Mouse (Mus musculus): Measurements from ENCODE around the gene Slit3. TPM values are rescaled to one million over a fixed set of nuclear protein-coding genes. Genes with fewer than 3 reads are reported as not detected.

The Slit3 gene
- total and polyA plus RNA-seq, 2 experiments: 0.09 to 0.12 TPM

DNA sequence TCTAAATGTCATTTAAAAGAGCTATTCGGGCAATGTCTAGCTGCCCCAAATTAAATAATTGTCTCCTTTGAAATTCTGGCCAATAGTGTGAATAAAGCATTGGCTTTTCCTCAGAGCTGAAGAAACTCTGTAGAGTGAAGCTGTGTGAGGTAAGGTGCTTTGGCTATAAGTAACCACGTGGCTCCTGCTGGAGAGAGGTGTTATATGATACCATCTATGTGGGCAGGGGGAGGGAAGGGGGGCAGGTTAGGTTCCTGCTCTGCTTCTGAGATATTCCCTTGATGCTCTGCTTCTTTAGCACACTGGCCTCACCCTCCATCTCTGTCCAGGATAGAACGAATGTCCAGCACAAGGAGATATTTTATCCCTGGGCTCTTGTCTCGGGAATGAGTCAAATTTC is 242.0 kb downstream of the Slit3 start:
- WGBS: 72% methylated on average over 4 of the region's 4 CpGs
- no peaks in the 10 kb centered on the region for H3K27me3 ChIP-seq (ENCODE audit: control insufficient read depth, insufficient read depth, low read length)
- DNase-seq (ENCODE audit: extremely low read depth, low read depth, low spot score): no peak
- no peaks in the 10 kb centered on the region for H3K4me1 ChIP-seq (ENCODE audit: control insufficient read depth, insufficient read depth, low read length)
- H3K4me3 ChIP-seq (ENCODE audit: insufficient read depth, low read depth, low read length): no peak overlapping the region
- no peaks in the 10 kb centered on the region for H3K36me3 ChIP-seq (ENCODE audit: control insufficient read depth, insufficient read depth, low read length)
- no peak overlapping the region for H3K9ac ChIP-seq (ENCODE audit: low read depth, low read length)
- TF ChIP-seq CTCF (IDR thresholded peaks at IDR 0.05; ENCODE audit: low read depth, low read length) (no peak), POLR2A (IDR thresholded peaks at IDR 0.05; ENCODE audit: extremely low read depth, insufficient read depth, low read length) (no peak)
- H3K27ac ChIP-seq (replicated peaks; ENCODE audit: insufficient read depth, low read depth, low read length): no peak overlapping the region
- H3K79me2 ChIP-seq (ENCODE audit: control insufficient read depth, insufficient read depth, low read length): no peaks in the 10 kb centered on the region

DNA sequence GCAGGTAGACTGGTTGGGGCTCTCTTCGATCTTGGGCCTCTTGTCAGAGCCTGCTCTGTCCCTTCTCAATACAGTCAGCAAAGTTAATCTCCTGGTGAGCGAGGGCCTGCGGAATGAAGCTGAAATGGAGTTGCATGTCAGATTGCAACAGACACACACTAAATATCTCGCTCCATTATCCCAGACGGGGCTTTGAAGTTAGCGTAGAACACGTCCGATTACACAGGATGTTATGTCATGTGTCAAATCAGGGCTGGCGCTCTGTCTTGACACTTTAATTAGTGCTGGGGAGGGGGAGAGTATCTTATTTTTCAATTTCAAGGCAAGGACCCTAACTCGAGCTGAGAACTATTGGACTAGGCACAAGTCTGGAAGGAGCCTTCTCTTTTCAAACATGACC is 243.4 kb downstream of the Slit3 start:
- Histone ChIP-seq H3K27ac (replicated peaks; ENCODE audit: insufficient read depth, low read depth, low read length) (no peak overlapping the region), H3K4me1 (ENCODE audit: control insufficient read depth, insufficient read depth, low read length) (no peaks in the 10 kb centered on the region), H3K27me3 (ENCODE audit: control insufficient read depth, insufficient read depth, low read length) (no peaks in the 10 kb centered on the region), H3K79me2 (ENCODE audit: control insufficient read depth, insufficient read depth, low read length) (no peaks in the 10 kb centered on the region), H3K9ac (ENCODE audit: low read depth, low read length) (no peak overlapping the region), H3K36me3 (ENCODE audit: control insufficient read depth, insufficient read depth, low read length) (no peaks in the 10 kb centered on the region), H3K4me3 (ENCODE audit: insufficient read depth, low read depth, low read length) (no peak overlapping the region)
- DNase-seq (ENCODE audit: extremely low read depth, low read depth, low spot score): no peak
- no peak for TF ChIP-seq CTCF (IDR thresholded peaks at IDR 0.05; ENCODE audit: low read depth, low read length)
- TF ChIP-seq POLR2A (IDR thresholded peaks at IDR 0.05; ENCODE audit: extremely low read depth, insufficient read depth, low read length): no peak
- 77% methylated on average over 10 of the region's 10 CpGs for WGBS

DNA sequence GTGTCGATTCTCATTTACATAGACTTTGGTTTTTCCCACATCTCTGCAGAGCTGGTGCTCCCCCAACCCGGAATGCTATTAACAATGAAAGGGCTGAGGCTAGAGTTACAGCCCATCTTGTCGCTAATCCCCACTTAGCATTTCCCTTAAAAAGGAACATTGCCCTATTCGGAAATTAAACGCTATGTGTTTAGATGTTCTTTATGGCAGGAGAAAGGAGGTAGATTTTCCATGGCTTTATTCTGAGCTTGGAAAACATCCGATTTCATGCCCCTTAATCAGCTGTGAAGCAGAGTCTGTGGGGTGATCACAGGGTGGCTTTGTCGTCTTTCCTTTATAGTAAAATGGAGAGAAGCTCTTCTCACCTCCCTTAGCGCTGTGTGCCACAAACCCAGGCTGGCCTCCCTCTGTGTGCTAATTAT is 244.5 kb downstream of the Slit3 start:
- Histone ChIP-seq H3K27ac (replicated peaks; ENCODE audit: insufficient read depth, low read depth, low read length) (no peak overlapping the region), H3K9ac (ENCODE audit: low read depth, low read length) (no peak overlapping the region), H3K4me1 (ENCODE audit: control insufficient read depth, insufficient read depth, low read length) (no peaks in the 10 kb centered on the region), H3K36me3 (ENCODE audit: control insufficient read depth, insufficient read depth, low read length) (no peaks in the 10 kb centered on the region), H3K4me3 (ENCODE audit: insufficient read depth, low read depth, low read length) (no peak overlapping the region), H3K79me2 (ENCODE audit: control insufficient read depth, insufficient read depth, low read length) (no peaks in the 10 kb centered on the region), H3K27me3 (ENCODE audit: control insufficient read depth, insufficient read depth, low read length) (no peaks in the 10 kb centered on the region)
- 33% methylated on average over 8 of the region's 8 CpGs for WGBS
- DNase-seq (ENCODE audit: extremely low read depth, low read depth, low spot score): no peak
- no peak for TF ChIP-seq CTCF (IDR thresholded peaks at IDR 0.05; ENCODE audit: low read depth, low read length)
- TF ChIP-seq POLR2A (IDR thresholded peaks at IDR 0.05; ENCODE audit: extremely low read depth, insufficient read depth, low read length): no peak

DNA sequence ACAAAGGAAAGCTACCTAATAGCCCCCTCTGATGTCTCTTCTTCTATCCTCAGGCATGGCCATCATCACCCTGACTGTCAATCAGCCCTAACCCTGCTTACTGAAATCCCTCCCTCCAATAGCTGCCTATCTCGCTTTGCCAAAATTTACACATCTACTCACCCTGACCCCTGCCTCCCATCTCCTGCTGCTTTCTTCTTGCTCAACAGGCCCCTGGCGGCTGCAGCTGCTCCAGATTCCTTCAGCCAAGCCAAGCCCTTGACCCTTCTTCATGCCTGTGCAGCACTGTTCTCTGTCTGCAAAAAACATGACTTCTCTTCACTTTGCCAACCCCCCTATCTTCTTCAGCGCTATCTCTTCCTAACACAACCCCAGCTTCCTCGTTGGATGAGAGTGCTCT is 245.6 kb downstream of the Slit3 start:
- no peak overlapping the region for H3K4me3 ChIP-seq (ENCODE audit: insufficient read depth, low read depth, low read length)
- no peak for DNase-seq (ENCODE audit: extremely low read depth, low read depth, low spot score)
- 65% methylated on average over 4 of the region's 4 CpGs for WGBS
- TF ChIP-seq CTCF (IDR thresholded peaks at IDR 0.05; ENCODE audit: low read depth, low read length): no peak
- TF ChIP-seq POLR2A (IDR thresholded peaks at IDR 0.05; ENCODE audit: extremely low read depth, insufficient read depth, low read length): no peak
- H3K4me1 ChIP-seq (ENCODE audit: control insufficient read depth, insufficient read depth, low read length): no peaks in the 10 kb centered on the region
- no peak overlapping the region for H3K9ac ChIP-seq (ENCODE audit: low read depth, low read length)
- no peak overlapping the region for H3K27ac ChIP-seq (replicated peaks; ENCODE audit: insufficient read depth, low read depth, low read length)
- H3K27me3 ChIP-seq (ENCODE audit: control insufficient read depth, insufficient read depth, low read length): no peaks in the 10 kb centered on the region
- no peaks in the 10 kb centered on the region for H3K36me3 ChIP-seq (ENCODE audit: control insufficient read depth, insufficient read depth, low read length)
- no peaks in the 10 kb centered on the region for H3K79me2 ChIP-seq (ENCODE audit: control insufficient read depth, insufficient read depth, low read length)

DNA sequence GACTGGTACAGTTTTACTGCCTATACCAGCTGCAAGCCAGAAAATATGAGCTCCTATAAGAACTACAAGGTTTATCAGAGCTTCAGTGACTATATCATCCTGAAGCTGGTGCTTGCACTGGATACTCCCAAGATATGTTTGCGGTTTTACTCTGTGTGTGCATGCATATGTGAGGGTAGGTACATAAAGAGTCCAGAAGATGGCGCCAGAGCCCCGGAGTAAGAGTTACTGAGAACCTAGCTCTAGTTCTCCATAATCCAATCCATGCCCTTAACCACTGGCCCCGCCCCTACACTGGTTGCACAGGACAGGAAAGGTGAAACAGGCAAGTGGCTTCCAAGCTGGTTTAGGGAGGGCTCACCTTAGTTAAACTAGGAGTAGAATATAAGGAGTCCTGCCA is 246.2 kb downstream of the Slit3 start:
- Histone ChIP-seq H3K27ac (replicated peaks; ENCODE audit: insufficient read depth, low read depth, low read length) (no peak overlapping the region), H3K36me3 (ENCODE audit: control insufficient read depth, insufficient read depth, low read length) (no peaks in the 10 kb centered on the region), H3K4me3 (ENCODE audit: insufficient read depth, low read depth, low read length) (no peak overlapping the region), H3K9ac (ENCODE audit: low read depth, low read length) (no peak overlapping the region), H3K79me2 (ENCODE audit: control insufficient read depth, insufficient read depth, low read length) (no peaks in the 10 kb centered on the region), H3K27me3 (ENCODE audit: control insufficient read depth, insufficient read depth, low read length) (no peaks in the 10 kb centered on the region), H3K4me1 (ENCODE audit: control insufficient read depth, insufficient read depth, low read length) (no peaks in the 10 kb centered on the region)
- DNase-seq (ENCODE audit: extremely low read depth, low read depth, low spot score): peak; percentile 3
- 85% methylated on average over 4 of the region's 4 CpGs for WGBS
- no peak for TF ChIP-seq POLR2A (IDR thresholded peaks at IDR 0.05; ENCODE audit: extremely low read depth, insufficient read depth, low read length)
- TF ChIP-seq CTCF (IDR thresholded peaks at IDR 0.05; ENCODE audit: low read depth, low read length): no peak

DNA sequence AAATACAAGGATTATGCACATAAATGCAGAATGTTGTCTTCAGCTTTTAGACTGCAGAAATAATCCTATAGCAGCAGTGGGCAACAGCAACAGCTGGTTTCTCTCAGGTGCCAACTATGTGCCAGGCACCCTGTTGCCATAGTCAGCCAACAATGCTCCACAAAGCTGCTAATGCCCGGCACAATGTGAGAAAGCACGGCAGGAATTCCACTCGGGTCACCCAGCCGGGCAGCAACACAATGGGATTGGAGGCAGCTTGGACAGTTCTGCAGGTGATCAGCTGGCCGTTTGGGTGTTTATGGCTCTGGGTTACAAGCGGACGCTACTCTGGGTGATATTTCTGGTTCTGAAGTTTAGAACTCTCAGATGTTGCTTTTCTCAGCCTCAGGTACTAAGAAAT is 248.9 kb downstream of the Slit3 start:
- Histone ChIP-seq H3K27me3 (ENCODE audit: control insufficient read depth, insufficient read depth, low read length) (no peaks in the 10 kb centered on the region), H3K4me1 (ENCODE audit: control insufficient read depth, insufficient read depth, low read length) (no peaks in the 10 kb centered on the region), H3K27ac (replicated peaks; ENCODE audit: insufficient read depth, low read depth, low read length) (no peak overlapping the region), H3K9ac (ENCODE audit: low read depth, low read length) (no peak overlapping the region), H3K36me3 (ENCODE audit: control insufficient read depth, insufficient read depth, low read length) (no peaks in the 10 kb centered on the region), H3K79me2 (ENCODE audit: control insufficient read depth, insufficient read depth, low read length) (no peaks in the 10 kb centered on the region), H3K4me3 (ENCODE audit: insufficient read depth, low read depth, low read length) (no peak overlapping the region)
- 57% methylated on average over 7 of the region's 7 CpGs for whole genome bisulfite sequencing
- DNase-seq (ENCODE audit: extremely low read depth, low read depth, low spot score): no peak
- no peak for TF ChIP-seq POLR2A (IDR thresholded peaks at IDR 0.05; ENCODE audit: extremely low read depth, insufficient read depth, low read length)
- no peak for TF ChIP-seq CTCF (IDR thresholded peaks at IDR 0.05; ENCODE audit: low read depth, low read length)
